In the genomic region with DNA sequence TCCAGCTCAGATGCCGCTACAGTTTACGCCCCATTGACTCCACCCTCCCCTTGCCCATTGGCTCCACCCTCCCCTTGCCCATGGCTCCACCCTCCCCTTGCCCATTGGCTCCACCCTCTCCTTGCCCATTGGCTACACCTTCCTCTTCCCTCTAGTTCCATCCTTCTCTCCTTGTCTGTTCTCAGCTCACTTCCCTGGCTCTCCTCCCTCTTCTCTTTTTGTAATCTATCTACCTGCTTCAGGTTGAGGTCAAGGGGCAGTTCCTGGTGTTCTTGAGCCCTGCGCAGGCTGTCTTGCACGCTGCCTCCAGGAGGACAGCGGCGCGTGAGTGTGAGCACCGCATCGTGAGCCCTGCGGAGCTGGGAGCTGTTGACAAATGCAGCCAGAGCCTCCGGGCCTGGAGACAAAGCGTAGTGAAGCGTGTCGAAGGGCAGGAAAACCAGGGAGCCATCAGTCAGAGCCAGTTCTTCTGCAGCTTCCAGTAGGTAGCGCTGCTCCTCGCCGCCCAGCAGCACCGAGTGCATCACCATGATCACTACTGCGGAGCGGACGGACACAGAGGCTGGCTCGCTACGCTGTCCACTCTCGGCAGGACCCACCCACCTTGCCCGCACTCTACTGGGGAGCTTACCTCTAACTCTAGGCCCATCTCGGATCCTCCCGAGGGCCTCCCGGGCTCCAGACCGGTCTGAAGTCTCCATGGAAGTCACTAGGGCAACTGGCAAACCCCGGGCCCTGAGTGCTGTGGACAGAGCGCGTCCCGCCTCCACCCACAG, we compare ENCODE assay signal across 9 mouse cellular contexts. TPM values are rescaled to one million over a fixed set of nuclear protein-coding genes. Genes with fewer than 3 reads are reported as not detected.
DNase-seq lines count a peak whose midpoint lies in the region; ATAC-seq and TF ChIP-seq lines count a peak whose summit lies in the region.
"Had no signal": no experiment of that assay in that cellular context is flagged by ENCODE, and none has a peak within 500 bp of the region (broad histone marks: within the 10 kb centered on the region; RNA-seq: fewer than 3 reads in every experiment).

No protein-coding gene starts in this region.

- H3K27ac ChIP-seq in ES-E14 (ENCODE audit: insufficient read depth, low read depth, low read length, poor library complexity, severe bottlenecking) = no peak overlapping the region
- H3K27ac ChIP-seq in forebrain, embryonic 16.5 days (ENCODE audit: low read length) = peak overlapping the region; percentile 73
- H3K27ac ChIP-seq in hindbrain, embryonic 10.5 days = peak overlapping the region; percentile 83
- no peak overlapping the region for H3K27ac ChIP-seq in lung, embryonic 14.5 days (ENCODE audit: low read depth)

- WGBS in forebrain, embryonic 16.5 days = under 1% methylated on average over 33 of the region's 33 CpGs
- 1% methylated on average over 33 of the region's 33 CpGs for WGBS in hindbrain, embryonic 10.5 days
- WGBS in lung, embryonic 14.5 days = 1% methylated on average over 33 of the region's 33 CpGs

- no peaks in the 10 kb centered on the region for H3K36me3 ChIP-seq in ES-E14 (ENCODE audit: control insufficient read depth, insufficient read depth, low read length, poor library complexity, severe bottlenecking)
- H3K36me3 ChIP-seq in forebrain, embryonic 16.5 days (ENCODE audit: control insufficient read depth, insufficient read depth) = no peaks in the 10 kb centered on the region
- no peaks in the 10 kb centered on the region for H3K36me3 ChIP-seq in hindbrain, embryonic 10.5 days
- no peaks in the 10 kb centered on the region for H3K36me3 ChIP-seq in lung, embryonic 14.5 days (ENCODE audit: insufficient read depth)

- peak overlapping the region; percentile 61; the same call in 1 of the 2 replicates for H3K9ac ChIP-seq in ES-E14 (ENCODE audit: insufficient read depth, low read depth, low read length, poor library complexity, severe bottlenecking)
- H3K9ac ChIP-seq in forebrain, embryonic 16.5 days (replicated peaks; ENCODE audit: low read depth, low read length) = peak overlapping the region; percentile 66
- peak overlapping the region; percentile 36; the same call in 1 of the 2 replicates for H3K9ac ChIP-seq in lung, embryonic 14.5 days

- peaks cover 14% of the 10 kb centered on the region for H3K27me3 ChIP-seq in forebrain, embryonic 16.5 days (replicated peaks; ENCODE audit: control insufficient read depth, insufficient read depth, low read length)
- H3K27me3 ChIP-seq in hindbrain, embryonic 10.5 days (ENCODE audit: insufficient read depth, poor library complexity, severe bottlenecking) = peaks cover 59% of the 10 kb centered on the region
- peaks cover 23% of the 10 kb centered on the region for H3K27me3 ChIP-seq in lung, embryonic 14.5 days (ENCODE audit: insufficient read depth, low read length)

- in situ Hi-C loops in ES-E14 (cut with MboI; ENCODE audit: low sequenced_read_pairs in 2 of 2, unreplicated experiment in 2 of 2) = no loop called here

- peak; percentile 97 for ATAC-seq in forebrain, embryonic 16.5 days
- peak; percentile 90 for ATAC-seq in lung, embryonic 14.5 days (ENCODE audit: insufficient read depth)
- peak; percentile 63 for ATAC-seq in neutrophil, adult 5-6 weeks (ENCODE audit: extremely low read depth, insufficient number of reproducible peaks, low FRiP score, poor library complexity, severe bottlenecking)

- peak overlapping the region; percentile 70 for H3K4me2 ChIP-seq in forebrain, embryonic 16.5 days (ENCODE audit: low read length)
- peak overlapping the region; percentile 73 for H3K4me2 ChIP-seq in lung, embryonic 14.5 days

- H3K9me3 ChIP-seq in ES-E14 (ENCODE audit: control insufficient read depth, insufficient read depth, low read depth, low read length) = no peaks in the 10 kb centered on the region
- H3K9me3 ChIP-seq in forebrain, embryonic 16.5 days (ENCODE audit: control insufficient read depth, low read length) = no peaks in the 10 kb centered on the region
- no peaks in the 10 kb centered on the region for H3K9me3 ChIP-seq in hindbrain, embryonic 10.5 days
- no peaks in the 10 kb centered on the region for H3K9me3 ChIP-seq in lung, embryonic 14.5 days (ENCODE audit: low read depth, low read length)

- H3K4me3 ChIP-seq in ES-E14 (ENCODE audit: insufficient read depth in 1 of 2, low read depth in 1 of 2, low read length in 2 of 2, poor library complexity in 1 of 2, severe bottlenecking in 1 of 2) = peak overlapping the region; percentile 52 to 84
- H3K4me3 ChIP-seq in forebrain, embryonic 16.5 days (replicated peaks; ENCODE audit: low read length) = peak overlapping the region; percentile 50
- H3K4me3 ChIP-seq in hindbrain, embryonic 10.5 days = peak overlapping the region; percentile 57
- peak overlapping the region; percentile 43 for H3K4me3 ChIP-seq in lung, embryonic 14.5 days (ENCODE audit: low read depth, low read length)

- peak; percentile 81 for DNase-seq in ES-E14 (ENCODE audit: low read depth, low spot score)
- DNase-seq in cerebellum, adult 11-12 months = peak; percentile 89
- peak; percentile 80 for DNase-seq in hindbrain, embryonic 10.5 days (ENCODE audit: low spot score)
- DNase-seq in layer of hippocampus, adult 9-10 months (ENCODE audit: low spot score) = peak; percentile 27
- DNase-seq in lung, embryonic 14.5 days = peak; percentile 78
- DNase-seq in testis, postnatal 14 days (ENCODE audit: low spot score) = peak; percentile 74

- no peak; the same call in 1 of the 2 replicates for TF ChIP-seq CTCF in lung, embryonic 14.5 days (IDR thresholded peaks at IDR 0.05; ENCODE audit: low read depth)

- H3K4me1 ChIP-seq in ES-E14 (ENCODE audit: control insufficient read depth in 2 of 2, insufficient read depth in 2 of 2, low read length in 2 of 2, poor library complexity in 1 of 2) = peaks cover 0 to 3% of the 10 kb centered on the region in 2 experiments; a peak in 2 of 4 replicates
- peaks cover 15% of the 10 kb centered on the region for H3K4me1 ChIP-seq in forebrain, embryonic 16.5 days (replicated peaks; ENCODE audit: control insufficient read depth, insufficient read depth, low read length)
- peaks cover 21% of the 10 kb centered on the region for H3K4me1 ChIP-seq in hindbrain, embryonic 10.5 days (replicated peaks)
- H3K4me1 ChIP-seq in lung, embryonic 14.5 days (ENCODE audit: insufficient read depth) = no peaks in the 10 kb centered on the region; the same call in 1 of the 2 replicates

TF ChIP-seq in ES-E14, 5 proteins besides CTCF, POLR2A, EP300 and RAD21:
- no peak for TF ChIP-seq ZC3H11A (IDR thresholded peaks at IDR 0.05; ENCODE audit: borderline replicate concordance, low read depth, low read length)
- no peak for TF ChIP-seq MAFK (IDR thresholded peaks at IDR 0.05; ENCODE audit: insufficient read depth, low read depth, low read length)
- no peak for TF ChIP-seq CHD2 (IDR thresholded peaks at IDR 0.05; ENCODE audit: low read depth, low read length)
- TF ChIP-seq ZNF384 (IDR thresholded peaks at IDR 0.05; ENCODE audit: low read depth, low read length) = no peak
- TF ChIP-seq HCFC1 (IDR thresholded peaks at IDR 0.05; ENCODE audit: borderline replicate concordance, insufficient read depth, low read length) = no peak

RNA-seq across cellular contexts. Expression of gene Gucy2e, which starts 1.4 kb away (rescaled TPM):
- total RNA-seq in ES-E14 (2012; rRNA removed) = 0.05 and 0.09 TPM in 2 replicates
- polyA plus RNA-seq in forebrain, embryonic 16.5 days (2015; fragmentation: Nextera tagmentation; extraction: Ambion mirVana) = 0.56 and 0.68 TPM in 2 replicates
- 0.06 and 0.09 TPM in 2 replicates for polyA plus RNA-seq in hindbrain, embryonic 10.5 days (2016; fragmentation: Nextera tagmentation; extraction: Ambion mirVana)
- not detected in 2 replicates for polyA plus RNA-seq in lung, embryonic 14.5 days (2014; fragmentation: Nextera tagmentation; extraction: Ambion mirVana)
- total RNA-seq in neutrophil, adult 5-6 weeks (2017) = not detected in 2 replicates
- total RNA-seq: gastrocnemius, postnatal 4 days had no signal

RNA-seq across cellular contexts. Expression of gene Alox8, which starts 37.8 kb away (rescaled TPM):
- total RNA-seq in ES-E14 (2012; rRNA removed) = 0.85 and 1.6 TPM in 2 replicates
- polyA plus RNA-seq in forebrain, embryonic 16.5 days (2015; fragmentation: Nextera tagmentation; extraction: Ambion mirVana) = 0.29 TPM in 1 of 2 replicates, not detected in the other
- polyA plus RNA-seq in hindbrain, embryonic 10.5 days (2016; fragmentation: Nextera tagmentation; extraction: Ambion mirVana) = 0.10 TPM in 1 of 2 replicates, not detected in the other
- not detected in 2 replicates for polyA plus RNA-seq in lung, embryonic 14.5 days (2014; fragmentation: Nextera tagmentation; extraction: Ambion mirVana)
- not detected in 2 replicates for total RNA-seq in neutrophil, adult 5-6 weeks (2017)
- total RNA-seq: gastrocnemius, postnatal 4 days had no signal

Comparison
In these comparisons a context has a peak if more than half of its experiments do, and no peak if none do; other contexts are left out.
1. DNase-seq: peak in every context shown above with its lines; median percentile 89 in cerebellum, adult 11-12 months; 81 in ES-E14; 80 in hindbrain, embryonic 10.5 days; 78 in lung, embryonic 14.5 days; 74 in testis, postnatal 14 days; 27 in layer of hippocampus, adult 9-10 months.
2. H3K27ac ChIP-seq: peak in forebrain, embryonic 16.5 days (single experiment) and hindbrain, embryonic 10.5 days (single experiment); none in ES-E14 (single experiment) and lung, embryonic 14.5 days (single experiment).
3. Peak in every context shown above with its lines, with median percentiles within 50 percentile points of each other: H3K4me3 ChIP-seq, H3K9ac ChIP-seq and ATAC-seq.